Mouse (Mus musculus) left cerebral cortex, postnatal 25 days (tissue): ENCODE results near the gene Gatad1. TPM values are rescaled to one million over a fixed set of nuclear protein-coding genes. Genes with fewer than 3 reads are reported as not detected.

Source experiments
- microRNA-seq, 2 experiments: library from miRNA; unstranded; fragments of <30 nt; microRNA quantifications; one replicate each; pipeline ENCODE4 v1.2.0; 2022
- total RNA-seq, 2 experiments: library from RNA; stranded (reverse); gene quantifications; 2 replicates each; pipeline ENCODE4 v1.2.3; 2021

Gene Gatad1
- total RNA-seq, 2 experiments from 2014 or later: 114 to 126 TPM

Small RNA genes lying within 50 kb of the gene (microRNA-seq; reads per million reads assigned to microRNA genes)
- gene Gm22926 (0 reads per million in 2 experiments), gene Gm26238 (0 to 0.25 reads per million in 2 experiments)

Other genes starting within 250 kb of the Gatad1 start
- gene Fam133b, start 113.4 kb downstream of the Gatad1 start, total RNA-seq: 10 to 100 TPM; 38.1 to 41.7 TPM
- gene 1700109H08Rik, start 85.6 kb downstream of the Gatad1 start, total RNA-seq: 1 to 10 TPM; 3.3 to 3.9 TPM
- 10 to 100 TPM; 25.2 to 30.3 TPM for gene Pex1, start 61.1 kb downstream of the Gatad1 start, total RNA-seq
- gene Rbm48, start 60.6 kb downstream of the Gatad1 start, total RNA-seq: 10 to 100 TPM; 12.1 to 13.6 TPM
- not detected for gene Tmbim7, start 6.0 kb downstream of the Gatad1 start, total RNA-seq
- gene Ankib1, start 145.7 kb upstream of the Gatad1 start, total RNA-seq: 10 to 100 TPM; 87.9 to 89.0 TPM
- gene Krit1, start 146.0 kb upstream of the Gatad1 start, total RNA-seq: 10 to 100 TPM; 52.1 to 61.9 TPM
- under 1 TPM in 1 of 2 experiments, not detected in 1; 0.14 TPM for gene Lrrd1, start 188.0 kb upstream of the Gatad1 start, total RNA-seq
- 1 to 10 TPM; 8.4 to 9.1 TPM for gene Mterf1a, start 236.7 kb upstream of the Gatad1 start, total RNA-seq